Mouse (Mus musculus): Measurements from ENCODE around the gene Slc7a6os. TPM values are rescaled to one million over a fixed set of nuclear protein-coding genes. Genes with fewer than 3 reads are reported as not detected.
"Not testable (repeated sequence)": the region's sequence is repeated elsewhere in the genome, so short reads cannot be mapped to it uniquely, and the experiment has no call there.

Gene Slc7a6os
- polyA plus RNA-seq, 1 experiment from 2014 or later: 33.4 TPM

DNA sequence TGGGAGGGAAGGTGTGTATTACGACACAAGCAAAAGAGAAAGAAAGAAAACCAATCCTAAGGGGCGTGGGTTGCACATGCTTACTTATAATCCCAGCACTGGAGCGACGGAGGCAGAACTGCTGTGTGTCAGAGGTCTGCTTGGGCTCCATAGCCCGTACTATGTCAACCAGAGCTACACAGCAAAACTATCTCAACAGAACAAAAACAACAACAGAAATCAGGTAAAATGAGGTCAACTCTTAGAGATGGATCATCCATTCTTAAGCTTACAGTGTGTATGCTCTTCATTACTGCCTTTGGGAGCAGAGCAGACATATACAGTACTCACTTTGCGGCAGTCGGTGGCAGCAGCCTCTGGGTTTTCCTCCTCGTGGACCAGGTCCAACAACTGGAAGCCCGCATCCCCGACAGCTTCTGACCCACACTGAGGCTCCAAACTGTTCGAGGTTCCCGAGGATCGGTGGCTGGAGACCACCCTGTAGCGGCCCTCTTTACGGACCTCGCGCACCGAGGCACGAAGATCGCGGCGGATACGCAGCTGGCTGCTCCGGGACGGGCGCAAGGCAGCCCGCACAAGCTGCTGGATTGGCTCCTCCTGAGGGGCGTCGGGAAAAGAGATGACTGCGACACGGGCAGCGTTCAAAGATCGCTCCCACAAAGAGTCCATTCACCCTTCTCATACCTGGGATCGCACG, 552 bp downstream of the Slc7a6os start:
- Histone ChIP-seq H3K27me3 (no peaks in the 10 kb centered on the region), H3K4me1 (peaks cover 17% of the 10 kb centered on the region), H3K9ac (peak overlapping the region; percentile 97), H3K4me2 (peak overlapping the region; percentile 78), H3K4me3 (peak overlapping the region; percentile 89), H3K36me3 (peaks cover 33% of the 10 kb centered on the region), H3K9me3 (no peaks in the 10 kb centered on the region), H3K27ac (peak overlapping the region; percentile 94)
- ATAC-seq (ENCODE audit: borderline replicate concordance, extremely low read depth, low FRiP score, low TSS enrichment): peak; percentile 50
- WGBS: under 1% methylated on average over 35 of the region's 35 CpGs

DNA sequence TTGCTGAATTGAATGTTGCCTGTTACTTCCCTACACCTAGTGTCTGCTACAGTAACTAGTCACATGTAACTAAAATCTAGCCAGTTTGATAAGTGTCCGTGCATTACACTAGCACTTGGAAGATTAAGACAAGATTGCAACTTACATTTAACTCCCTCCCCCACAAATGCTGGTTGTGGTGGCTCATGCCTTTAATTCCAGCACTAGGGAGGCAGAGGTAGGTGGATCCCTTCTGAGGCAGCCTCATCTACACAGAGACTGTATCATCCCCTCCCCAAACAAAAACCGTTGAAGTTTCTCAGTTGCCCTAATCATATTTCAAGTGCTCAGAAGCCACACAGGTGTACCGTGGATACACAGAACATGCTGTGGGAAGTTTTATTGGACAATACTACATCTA, 11.1 kb downstream of the Slc7a6os start:
- H3K9ac ChIP-seq; H3K9me3 ChIP-seq; H3K27ac ChIP-seq; H3K4me2 ChIP-seq; ATAC-seq (ENCODE audit: borderline replicate concordance, extremely low read depth, low FRiP score, low TSS enrichment); H3K4me1 ChIP-seq; H3K4me3 ChIP-seq; H3K27me3 ChIP-seq: not testable (repeated sequence)
- WGBS: 81% methylated on average over 3 of the region's 3 CpGs
- H3K36me3 ChIP-seq: peaks cover 81% of the 10 kb centered on the region

- peaks cover 78% of the 10 kb centered on the region for H3K36me3 ChIP-seq
- no peak for ATAC-seq (ENCODE audit: borderline replicate concordance, extremely low read depth, low FRiP score, low TSS enrichment)
Measured at GRCm38 (mm10) chr8:106198741-106199140, 12.0 kb downstream of the Slc7a6os start.

GRCm38 (mm10) chr8:106194062-106194461, 16.7 kb downstream of the Slc7a6os start:
- Histone ChIP-seq H3K9ac (no peak overlapping the region), H3K27me3 (no peaks in the 10 kb centered on the region), H3K36me3 (peaks cover 62% of the 10 kb centered on the region), H3K4me2 (no peak overlapping the region), H3K4me1 (no peaks in the 10 kb centered on the region), H3K9me3 (no peaks in the 10 kb centered on the region), H3K27ac (no peak overlapping the region), H3K4me3 (no peak overlapping the region)
- no peak for ATAC-seq (ENCODE audit: borderline replicate concordance, extremely low read depth, low FRiP score, low TSS enrichment)
- 70% methylated on average over 5 of the region's 5 CpGs for WGBS

More at GRCm38 (mm10) chr8:106198741-106199140, 12.0 kb downstream of the Slc7a6os start:
- Histone ChIP-seq H3K4me1 (no peaks in the 10 kb centered on the region), H3K27me3 (no peaks in the 10 kb centered on the region), H3K4me2 (no peak overlapping the region), H3K27ac (no peak overlapping the region), H3K9me3 (no peaks in the 10 kb centered on the region), H3K9ac (no peak overlapping the region), H3K4me3 (no peak overlapping the region)
- WGBS: 8% methylated on average over 1 of the region's 1 CpGs

DNA sequence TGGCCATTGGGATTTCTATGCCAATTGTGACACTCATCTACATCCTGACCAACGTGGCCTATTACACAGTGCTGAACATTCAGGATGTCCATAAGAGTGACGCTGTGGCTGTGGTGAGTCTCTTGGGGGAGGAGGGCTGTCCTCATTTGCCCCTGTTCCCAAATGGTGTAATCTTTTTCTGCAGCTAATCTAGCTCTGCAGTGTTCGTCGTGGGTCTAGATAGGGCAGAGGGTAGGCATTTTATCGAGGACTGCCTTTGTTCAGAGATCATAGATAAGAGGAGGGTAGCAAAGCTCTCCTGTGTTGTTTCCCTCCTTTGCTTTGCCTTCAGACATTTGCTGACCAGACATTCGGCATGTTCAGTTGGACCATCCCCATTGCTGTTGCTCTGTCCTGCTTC, 17.6 kb downstream of the Slc7a6os start:
- no peak overlapping the region for H3K27ac ChIP-seq

DNA sequence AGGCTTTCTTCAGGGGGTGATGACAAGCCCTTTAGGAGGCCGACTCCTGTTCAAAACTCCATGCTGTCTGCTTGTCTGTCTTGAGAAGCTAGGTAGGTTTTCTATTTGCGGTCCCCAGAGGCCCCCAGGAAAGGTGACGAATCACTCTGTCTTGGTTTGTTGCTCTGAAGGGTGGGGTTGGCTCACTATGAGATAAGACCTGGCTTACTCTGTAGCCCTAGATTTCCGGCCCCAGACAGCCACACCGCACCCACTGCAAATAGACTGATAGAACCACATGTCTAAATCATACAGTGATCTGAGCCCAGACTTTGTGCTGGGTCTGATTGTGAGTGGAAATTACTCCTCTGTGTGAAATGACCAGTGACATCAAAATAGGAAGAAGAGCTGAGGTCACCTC, 19.1 kb downstream of the Slc7a6os start:
- Histone ChIP-seq H3K9ac (no peak overlapping the region), H3K4me3 (no peak overlapping the region), H3K4me2 (no peak overlapping the region), H3K4me1 (no peaks in the 10 kb centered on the region), H3K9me3 (no peaks in the 10 kb centered on the region), H3K36me3 (peaks cover 46% of the 10 kb centered on the region), H3K27ac (no peak overlapping the region), H3K27me3 (no peaks in the 10 kb centered on the region)
- no peak for ATAC-seq (ENCODE audit: borderline replicate concordance, extremely low read depth, low FRiP score, low TSS enrichment)
- WGBS: 75% methylated on average over 5 of the region's 5 CpGs

More for the DNA sequence above, 17.6 kb downstream of the Slc7a6os start:
- Histone ChIP-seq H3K27me3 (no peaks in the 10 kb centered on the region), H3K4me2 (no peak overlapping the region), H3K4me1 (no peaks in the 10 kb centered on the region), H3K4me3 (no peak overlapping the region), H3K9me3 (no peaks in the 10 kb centered on the region), H3K9ac (no peak overlapping the region), H3K36me3 (peaks cover 58% of the 10 kb centered on the region)
- 79% methylated on average over 6 of the region's 6 CpGs for WGBS
- no peak for ATAC-seq (ENCODE audit: borderline replicate concordance, extremely low read depth, low FRiP score, low TSS enrichment)

DNA sequence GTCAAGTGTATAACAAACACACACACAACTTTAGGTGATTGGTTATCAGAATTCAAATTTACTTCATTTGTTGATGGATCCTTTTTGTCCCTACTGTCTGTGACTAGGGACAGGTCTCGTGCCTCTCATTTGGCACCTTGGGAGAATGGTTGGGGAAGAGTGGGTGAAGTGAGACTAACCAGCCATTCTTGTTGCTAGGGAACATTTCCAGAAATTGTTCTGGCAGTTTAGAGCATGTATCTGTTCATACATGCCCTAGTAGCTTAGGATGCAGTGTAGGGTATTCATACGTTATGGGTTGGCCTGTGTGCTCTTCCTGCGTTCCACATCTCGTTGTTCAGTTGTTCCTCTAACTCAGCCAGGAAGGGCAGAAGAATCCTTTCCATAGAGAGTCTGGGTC, 21.6 kb downstream of the Slc7a6os start:
- no peak for ATAC-seq (ENCODE audit: borderline replicate concordance, extremely low read depth, low FRiP score, low TSS enrichment)
- 87% methylated on average over 4 of the region's 4 CpGs for WGBS
- Histone ChIP-seq H3K9me3 (no peaks in the 10 kb centered on the region), H3K27ac (no peak overlapping the region), H3K4me2 (no peak overlapping the region), H3K36me3 (peaks cover 26% of the 10 kb centered on the region), H3K4me3 (no peak overlapping the region), H3K9ac (no peak overlapping the region), H3K4me1 (no peaks in the 10 kb centered on the region), H3K27me3 (no peaks in the 10 kb centered on the region)

DNA sequence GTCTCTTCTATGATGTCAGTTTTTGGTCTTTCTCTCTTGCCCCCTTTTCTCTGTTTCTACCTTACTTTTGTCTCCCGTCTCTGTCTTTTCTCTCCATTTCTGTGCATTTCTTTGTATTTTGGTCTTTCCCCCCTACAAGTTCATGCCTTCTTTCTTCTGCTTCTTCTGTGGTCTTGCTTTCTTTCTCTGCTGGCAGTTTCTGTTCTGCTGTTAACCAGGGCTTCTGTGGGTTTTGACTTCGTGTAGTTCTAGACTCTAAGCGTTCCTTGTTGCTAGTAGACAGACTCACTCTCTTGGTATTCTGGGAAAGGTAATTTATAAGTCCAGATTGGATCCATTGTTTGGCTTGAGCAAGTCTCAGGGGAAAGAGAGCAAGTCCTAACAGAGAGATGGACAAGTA, 24.3 kb downstream of the Slc7a6os start:
- H3K36me3 ChIP-seq: peaks cover 20% of the 10 kb centered on the region; the same call in 1 of the 2 replicates
- WGBS: 92% methylated on average over 3 of the region's 3 CpGs
- ATAC-seq (ENCODE audit: borderline replicate concordance, extremely low read depth, low FRiP score, low TSS enrichment): no peak

GRCm38 (mm10) chr8:106185628-106186270, 25.0 kb downstream of the Slc7a6os start:
- Histone ChIP-seq H3K27ac (no peak overlapping the region), H3K9me3 (no peaks in the 10 kb centered on the region), H3K4me1 (no peaks in the 10 kb centered on the region), H3K4me3 (no peak overlapping the region), H3K27me3 (no peaks in the 10 kb centered on the region), H3K36me3 (peaks cover 20% of the 10 kb centered on the region; the same call in 1 of the 2 replicates), H3K9ac (no peak overlapping the region), H3K4me2 (no peak overlapping the region)
- no peak for ATAC-seq (ENCODE audit: borderline replicate concordance, extremely low read depth, low FRiP score, low TSS enrichment)
- WGBS: 85% methylated on average over 8 of the region's 8 CpGs

More for the DNA sequence above, 24.3 kb downstream of the Slc7a6os start:
- Histone ChIP-seq H3K9ac (no peak overlapping the region), H3K4me1 (no peaks in the 10 kb centered on the region), H3K9me3 (no peaks in the 10 kb centered on the region), H3K4me3 (no peak overlapping the region), H3K4me2 (no peak overlapping the region), H3K27me3 (no peaks in the 10 kb centered on the region), H3K27ac (no peak overlapping the region)

GRCm38 (mm10) chr8:106178428-106178827, 32.3 kb downstream of the Slc7a6os start:
- H3K9ac ChIP-seq: no peak overlapping the region
- peaks cover 43% of the 10 kb centered on the region for H3K4me1 ChIP-seq
- H3K4me3 ChIP-seq: no peak overlapping the region
- WGBS: 24% methylated on average over 2 of the region's 2 CpGs
- no peaks in the 10 kb centered on the region for H3K9me3 ChIP-seq
- no peaks in the 10 kb centered on the region for H3K27me3 ChIP-seq
- peak overlapping the region; percentile 53 for H3K27ac ChIP-seq
- ATAC-seq (ENCODE audit: borderline replicate concordance, extremely low read depth, low FRiP score, low TSS enrichment): no peak
- H3K36me3 ChIP-seq: 0 out of 2 replicates have a peak, but pooled peaks cover 10% of the 10 kb centered on the region
- no peak overlapping the region for H3K4me2 ChIP-seq

DNA sequence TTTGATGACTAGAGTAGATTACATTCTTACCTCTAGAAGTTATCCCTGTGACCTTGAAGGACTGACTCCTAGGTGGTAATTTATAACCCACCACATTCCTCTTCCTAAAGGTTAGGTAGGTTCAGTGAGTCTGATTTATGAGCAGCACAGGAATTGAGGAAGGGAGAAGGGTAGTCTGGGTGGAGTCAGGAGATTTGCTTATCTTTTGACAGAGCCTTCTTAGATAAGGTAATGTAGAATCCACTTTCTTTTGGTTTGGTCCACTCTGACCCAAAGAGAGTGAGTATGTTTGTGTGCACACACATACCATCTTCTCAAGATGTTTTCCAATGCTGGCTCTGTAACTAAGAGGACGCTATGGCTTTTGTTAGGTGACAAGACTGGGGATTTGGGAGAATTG, 33.1 kb downstream of the Slc7a6os start:
- no peak overlapping the region for H3K9ac ChIP-seq
- ATAC-seq (ENCODE audit: borderline replicate concordance, extremely low read depth, low FRiP score, low TSS enrichment): no peak
- 55% methylated on average over 1 of the region's 1 CpGs for WGBS

GRCm38 (mm10) chr8:106176891-106177290, 33.8 kb downstream of the Slc7a6os start:
- H3K4me1 ChIP-seq: peaks cover 43% of the 10 kb centered on the region
- 0 out of 2 replicates have a peak, but pooled peaks cover 2% of the 10 kb centered on the region for H3K36me3 ChIP-seq
- peak; percentile 39; the same call in 1 of the 2 replicates for ATAC-seq (ENCODE audit: borderline replicate concordance, extremely low read depth, low FRiP score, low TSS enrichment)
- H3K9ac ChIP-seq: no peak overlapping the region
- no peaks in the 10 kb centered on the region for H3K27me3 ChIP-seq
- H3K9me3 ChIP-seq: no peaks in the 10 kb centered on the region
- peak overlapping the region; percentile 26; the same call in 1 of the 2 replicates for H3K27ac ChIP-seq
- no peak overlapping the region; the same call in 1 of the 2 replicates for H3K4me2 ChIP-seq
- WGBS: 21% methylated on average over 1 of the region's 1 CpGs
- no peak overlapping the region for H3K4me3 ChIP-seq

More for the DNA sequence above, 33.1 kb downstream of the Slc7a6os start:
- no peaks in the 10 kb centered on the region for H3K9me3 ChIP-seq
- H3K4me3 ChIP-seq: no peak overlapping the region
- no peak overlapping the region for H3K4me2 ChIP-seq
- H3K36me3 ChIP-seq: 0 out of 2 replicates have a peak, but pooled peaks cover 9% of the 10 kb centered on the region
- peaks cover 43% of the 10 kb centered on the region for H3K4me1 ChIP-seq
- no peaks in the 10 kb centered on the region for H3K27me3 ChIP-seq
- H3K27ac ChIP-seq: peak overlapping the region; percentile 32; the same call in 1 of the 2 replicates
